Mouse (Mus musculus): ENCODE measurements around the gene Ncf1. TPM values are rescaled to one million over a fixed set of nuclear protein-coding genes. Genes with fewer than 3 reads are reported as not detected.
A peak's percentile ranks its signal among the peaks of the same experiment; 100 is the strongest.

The Ncf1 gene
- total and polyA plus RNA-seq, 3 experiments, result 5.7 to 8.2 (median 6.7) TPM

DNA sequence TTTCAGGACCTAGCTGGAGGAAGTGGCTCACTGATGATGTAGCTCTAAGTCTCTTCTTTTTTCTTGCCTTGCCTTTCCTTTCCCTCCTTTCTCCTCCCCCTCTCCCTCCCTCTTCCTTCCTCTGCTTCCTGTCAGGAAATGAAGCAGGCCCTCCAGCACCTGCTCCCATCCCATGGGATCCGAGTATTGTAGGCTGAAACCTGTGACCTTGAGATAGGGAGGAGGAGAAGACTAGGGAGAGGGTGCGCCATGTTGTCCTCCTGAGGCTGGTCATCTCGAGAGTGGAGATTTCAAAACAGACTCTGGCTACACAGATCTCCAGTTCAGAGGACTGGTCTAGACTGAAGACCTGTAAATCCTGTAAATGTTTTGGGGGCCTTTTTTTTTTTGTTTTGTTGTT, 47.3 kb downstream of the Ncf1 start:
- no peak for TF ChIP-seq CTCF (IDR thresholded peaks at IDR 0.05)
- TF ChIP-seq EP300 (IDR thresholded peaks at IDR 0.05; ENCODE audit: insufficient read depth, low read depth, low read length), result no peak
- no peak for TF ChIP-seq POLR2A (IDR thresholded peaks at IDR 0.05; ENCODE audit: insufficient read depth, low read depth, low read length)
- H3K9ac ChIP-seq (ENCODE audit: low read depth, low read length), result no peak overlapping the region
- 26% methylated on average over 3 of the region's 3 CpGs for WGBS
- no peaks in the 10 kb centered on the region for H3K79me2 ChIP-seq (replicated peaks; ENCODE audit: control insufficient read depth, insufficient read depth, low read length)
- no peaks in the 10 kb centered on the region for H3K27me3 ChIP-seq (ENCODE audit: control insufficient read depth, insufficient read depth, low read length)
- H3K4me1 ChIP-seq (ENCODE audit: control insufficient read depth, insufficient read depth, low read length), result peaks cover 12% of the 10 kb centered on the region
- peaks cover 5% of the 10 kb centered on the region for H3K36me3 ChIP-seq (ENCODE audit: control insufficient read depth, insufficient read depth, low read length)
- intact Hi-C loops (cut with DNase I), result loop anchor here (5.0 kb wide), 2 partner anchors 50 to 305 kb away; no protein-coding TSS in a partner anchor
- peak overlapping the region; percentile 98 for H3K27ac ChIP-seq
- DNase-seq, result no peak
- H3K4me3 ChIP-seq, result no peak overlapping the region

DNA sequence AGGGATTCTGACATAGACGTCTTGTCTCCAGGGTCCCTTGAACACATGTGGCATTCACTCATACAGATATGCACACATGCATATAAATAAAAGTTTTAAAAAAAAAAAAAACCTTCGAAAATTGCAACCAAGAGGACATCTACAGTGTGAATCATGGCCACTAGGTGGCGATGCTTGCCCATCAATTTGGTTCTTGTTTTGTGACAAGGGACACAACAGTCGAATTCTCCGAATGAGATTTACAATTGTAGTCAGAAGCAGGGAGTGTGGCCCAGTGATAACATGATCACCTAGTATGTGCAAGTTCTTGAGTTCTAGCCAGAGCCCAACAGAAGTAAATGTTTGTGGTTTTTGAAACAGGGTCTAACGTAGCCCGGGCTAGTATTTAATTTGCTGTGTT, 49.6 kb downstream of the Ncf1 start:
- Histone ChIP-seq H3K4me3 (no peak overlapping the region), H3K4me1 (ENCODE audit: control insufficient read depth, insufficient read depth, low read length) (peaks cover 15% of the 10 kb centered on the region), H3K9ac (ENCODE audit: low read depth, low read length) (no peak overlapping the region), H3K36me3 (ENCODE audit: control insufficient read depth, insufficient read depth, low read length) (peaks cover 5% of the 10 kb centered on the region), H3K79me2 (replicated peaks; ENCODE audit: control insufficient read depth, insufficient read depth, low read length) (no peaks in the 10 kb centered on the region), H3K27ac (no peak overlapping the region), H3K27me3 (ENCODE audit: control insufficient read depth, insufficient read depth, low read length) (no peaks in the 10 kb centered on the region)
- DNase-seq, result peak; percentile 77 to 81
- 19% methylated on average over 7 of the region's 7 CpGs for WGBS
- intact Hi-C loops (cut with DNase I), result loop anchor here (2.0 to 5.0 kb wide), 4 partner anchors 52 to 307 kb away; partner anchors contain the start of gene Castor2
- peak; percentile 97 for TF ChIP-seq CTCF (IDR thresholded peaks at IDR 0.05)
- peak; percentile 11; the same call in 1 of the 2 replicates for TF ChIP-seq POLR2A (IDR thresholded peaks at IDR 0.05; ENCODE audit: insufficient read depth, low read depth, low read length)
- TF ChIP-seq EP300 (IDR thresholded peaks at IDR 0.05; ENCODE audit: insufficient read depth, low read depth, low read length), result no peak

DNA sequence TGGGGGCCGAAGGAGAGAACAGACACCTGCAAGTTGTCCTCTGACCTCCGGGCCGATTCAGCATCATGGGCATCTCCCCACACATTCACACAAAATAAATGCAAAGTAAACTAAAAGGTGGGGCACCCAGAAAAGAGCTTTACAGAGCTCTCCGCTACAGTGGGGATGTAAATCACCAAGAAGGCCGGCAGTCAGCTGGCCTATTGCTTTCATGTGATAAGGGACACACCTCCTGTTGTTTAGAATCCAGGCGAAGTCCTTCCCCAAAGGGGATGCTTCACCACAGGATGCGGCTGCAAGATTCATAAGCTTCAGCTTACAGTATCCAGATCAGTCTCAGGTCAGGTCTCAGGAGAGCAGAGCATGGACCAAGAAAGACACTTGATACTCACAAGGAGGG, 50.9 kb downstream of the Ncf1 start:
- no peaks in the 10 kb centered on the region; the same call in 1 of the 2 replicates for H3K79me2 ChIP-seq (replicated peaks; ENCODE audit: control insufficient read depth, insufficient read depth, low read length)

DNA sequence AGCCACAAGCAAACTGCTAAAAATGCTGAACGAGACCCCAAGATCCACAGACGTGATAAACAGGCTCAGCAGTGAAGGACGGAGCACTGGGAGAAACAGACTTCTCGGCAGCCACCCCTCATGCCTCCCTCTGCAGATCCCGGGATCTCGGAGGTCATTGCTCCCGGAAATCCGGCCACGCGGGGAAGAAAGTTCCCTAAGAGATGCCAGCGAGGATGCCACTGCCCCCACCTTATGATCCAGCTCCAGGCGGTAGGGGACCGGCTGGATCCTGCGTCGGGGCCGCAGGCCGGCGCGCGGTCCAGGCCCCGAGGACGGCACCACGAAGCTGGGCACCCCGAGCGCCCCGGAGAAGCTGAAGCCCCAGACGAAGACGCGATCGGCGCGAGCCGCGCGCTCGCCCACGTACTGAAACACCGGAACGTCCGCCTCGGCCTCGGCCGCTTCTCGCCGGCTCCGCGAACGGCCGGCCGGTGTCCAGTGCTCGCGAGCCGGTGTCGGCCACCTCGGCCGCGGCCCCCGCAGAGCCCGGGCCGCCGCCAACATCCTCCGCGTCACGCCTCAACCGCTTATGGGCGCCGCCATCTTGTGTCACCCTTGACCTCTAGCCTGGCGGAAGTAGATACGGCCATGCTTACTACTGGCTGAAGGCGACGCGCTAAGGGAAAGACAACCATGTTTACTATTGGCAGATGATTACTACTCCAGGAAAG, 53.1 kb downstream of the Ncf1 start, which contains the start of gene Rcc1l:
Rcc1l (minus strand) TSS at position 606 of the 713 bp plus-strand sequence.
- Histone ChIP-seq H3K79me2 (replicated peaks; ENCODE audit: control insufficient read depth, insufficient read depth, low read length) (no peaks in the 10 kb centered on the region; the same call in 1 of the 2 replicates), H3K27me3 (ENCODE audit: control insufficient read depth, insufficient read depth, low read length) (no peaks in the 10 kb centered on the region), H3K4me3 (peak within 1 kb of the TSS; percentile 98), H3K9ac (ENCODE audit: low read depth, low read length) (peak within 1 kb of the TSS; percentile 77), H3K27ac (peak within 1 kb of the TSS; percentile 69), H3K4me1 (ENCODE audit: control insufficient read depth, insufficient read depth, low read length) (peaks cover 3% of the 10 kb centered on the region; the same call in 1 of the 2 replicates), H3K36me3 (ENCODE audit: control insufficient read depth, insufficient read depth, low read length) (no peaks in the 10 kb centered on the region)
- under 1% methylated on average over 71 of the region's 72 CpGs for WGBS
- peak; percentile 86 to 87 for DNase-seq
- TF ChIP-seq CTCF (IDR thresholded peaks at IDR 0.05) (no peak), POLR2A (IDR thresholded peaks at IDR 0.05; ENCODE audit: insufficient read depth, low read depth, low read length) (peak; percentile 50; the same call in 1 of the 2 replicates), EP300 (IDR thresholded peaks at IDR 0.05; ENCODE audit: insufficient read depth, low read depth, low read length) (peak; percentile 66; the same call in 1 of the 2 replicates)
- intact Hi-C loops (cut with DNase I), result loop anchor here (5.0 kb wide), 1 partner anchor 79 kb away; the partner anchor contains the start of gene Castor2

More for the DNA sequence above, 50.9 kb downstream of the Ncf1 start:
- H3K9ac ChIP-seq (ENCODE audit: low read depth, low read length), result no peak overlapping the region
- peaks cover 5% of the 10 kb centered on the region for H3K36me3 ChIP-seq (ENCODE audit: control insufficient read depth, insufficient read depth, low read length)
- intact Hi-C loops (cut with DNase I), result loop anchor here (5.0 kb wide), 1 partner anchor 81 kb away; the partner anchor contains the start of gene Castor2
- TF ChIP-seq EP300 (IDR thresholded peaks at IDR 0.05; ENCODE audit: insufficient read depth, low read depth, low read length) (no peak), CTCF (IDR thresholded peaks at IDR 0.05) (no peak), POLR2A (IDR thresholded peaks at IDR 0.05; ENCODE audit: insufficient read depth, low read depth, low read length) (no peak)
- no peak for DNase-seq
- H3K27me3 ChIP-seq (ENCODE audit: control insufficient read depth, insufficient read depth, low read length), result no peaks in the 10 kb centered on the region
- H3K27ac ChIP-seq, result no peak overlapping the region
- 68% methylated on average over 7 of the region's 7 CpGs for WGBS
- H3K4me3 ChIP-seq, result no peak overlapping the region
- peaks cover 14% of the 10 kb centered on the region for H3K4me1 ChIP-seq (ENCODE audit: control insufficient read depth, insufficient read depth, low read length)

DNA sequence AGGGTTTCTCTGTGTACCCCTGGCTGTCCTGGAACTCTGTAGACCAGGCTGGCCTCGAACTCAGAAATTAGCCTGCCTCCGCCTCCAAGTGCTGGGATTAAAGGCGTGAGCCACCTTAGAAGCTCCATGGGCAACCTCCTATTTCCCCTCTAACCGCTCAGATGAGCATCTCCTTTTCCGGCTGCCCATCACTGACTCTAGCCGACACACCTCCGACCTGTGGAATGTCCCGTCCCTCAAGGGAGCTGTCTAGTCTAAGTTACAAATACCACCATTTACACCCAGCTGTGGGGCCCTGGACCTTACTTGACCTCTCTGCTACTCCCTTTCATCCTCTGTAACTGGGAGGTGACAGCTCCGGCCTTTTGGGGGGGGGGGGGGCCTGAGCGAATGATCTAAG, 53.7 kb downstream of the Ncf1 start:
- Histone ChIP-seq H3K79me2 (replicated peaks; ENCODE audit: control insufficient read depth, insufficient read depth, low read length) (no peaks in the 10 kb centered on the region; the same call in 1 of the 2 replicates), H3K9ac (ENCODE audit: low read depth, low read length) (peak overlapping the region; percentile 77), H3K27ac (no peak overlapping the region), H3K4me1 (ENCODE audit: control insufficient read depth, insufficient read depth, low read length) (peaks cover 3% of the 10 kb centered on the region; the same call in 1 of the 2 replicates), H3K4me3 (peak overlapping the region; percentile 98), H3K27me3 (ENCODE audit: control insufficient read depth, insufficient read depth, low read length) (no peaks in the 10 kb centered on the region), H3K36me3 (ENCODE audit: control insufficient read depth, insufficient read depth, low read length) (no peaks in the 10 kb centered on the region)
- TF ChIP-seq CTCF (IDR thresholded peaks at IDR 0.05) (no peak), POLR2A (IDR thresholded peaks at IDR 0.05; ENCODE audit: insufficient read depth, low read depth, low read length) (no peak), EP300 (IDR thresholded peaks at IDR 0.05; ENCODE audit: insufficient read depth, low read depth, low read length) (no peak)
- 13% methylated on average over 10 of the region's 10 CpGs for WGBS
- intact Hi-C loops (cut with DNase I), result loop anchor here (5.0 kb wide), 1 partner anchor 78 kb away; the partner anchor contains the start of gene Castor2
- DNase-seq, result no peak
